Mouse (Mus musculus) telencephalon, adult 2 months (tissue): ENCODE data around the gene 4833439L19Rik.

ENCODE experiments used
- DNase-seq: peaks from one replicate; pipeline ENCODE4 v3.0.0-alpha.2; 2011; ENCODE audit warnings: low read depth, low spot score

4833439L19Rik gene

GRCm38 (mm10) chr13:54582126-54582525 lies 16.9 kb upstream of the 4833439L19Rik start:
- no peak for DNase-seq

DNA sequence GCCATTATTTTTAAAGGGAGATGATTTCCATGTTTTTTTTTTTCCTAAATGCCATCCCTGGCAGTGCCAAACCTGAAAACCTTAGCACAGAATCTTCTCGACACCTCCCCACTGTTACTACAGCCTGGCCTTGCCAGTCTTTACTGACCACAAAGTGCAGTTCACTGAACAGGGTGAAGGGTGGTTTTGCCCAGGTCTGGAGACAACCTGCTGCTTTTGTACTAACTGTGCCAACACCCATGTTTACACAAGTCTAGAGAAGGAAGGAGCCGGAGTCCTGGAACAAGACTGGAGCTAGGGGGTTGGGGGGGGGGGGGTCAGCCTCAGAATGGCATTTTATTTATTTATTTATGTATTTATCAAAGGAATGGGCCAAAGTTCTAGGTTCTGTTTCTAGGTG lies 16.1 kb upstream of the 4833439L19Rik start:
- no peak for DNase-seq

- DNase-seq: no peak
Observed at GRCm38 (mm10) chr13:54577652-54578507, 12.6 kb upstream of the 4833439L19Rik start.

- DNase-seq: no peak
Observed at GRCm38 (mm10) chr13:54575489-54575888, 10.3 kb upstream of the 4833439L19Rik start.

- no peak for DNase-seq
Observed at GRCm38 (mm10) chr13:54574854-54575481, 9.7 kb upstream of the 4833439L19Rik start, which contains the start of gene Arl10. Arl10 (plus strand) TSS chr13:54575015.

DNA sequence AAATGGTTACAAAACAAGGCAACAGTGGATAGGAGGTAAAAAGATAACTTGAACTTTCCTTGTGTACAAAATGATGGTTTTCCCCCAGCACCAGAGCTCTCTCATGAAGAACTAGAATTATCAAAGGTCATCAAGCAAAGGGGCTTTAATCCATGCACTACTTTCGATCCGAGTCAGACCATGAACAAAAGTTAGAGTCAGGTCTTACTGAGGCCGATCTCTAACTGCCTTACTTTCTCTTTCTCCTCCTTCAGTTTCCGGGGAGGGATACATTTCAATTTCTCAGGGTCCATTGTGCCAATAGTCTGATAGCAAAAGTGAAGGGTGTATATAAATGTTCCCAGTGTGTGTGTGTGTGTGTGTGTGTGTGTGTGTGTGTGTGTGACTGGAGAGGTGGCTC lies 7.4 kb upstream of the 4833439L19Rik start:
- DNase-seq: no peak

DNA sequence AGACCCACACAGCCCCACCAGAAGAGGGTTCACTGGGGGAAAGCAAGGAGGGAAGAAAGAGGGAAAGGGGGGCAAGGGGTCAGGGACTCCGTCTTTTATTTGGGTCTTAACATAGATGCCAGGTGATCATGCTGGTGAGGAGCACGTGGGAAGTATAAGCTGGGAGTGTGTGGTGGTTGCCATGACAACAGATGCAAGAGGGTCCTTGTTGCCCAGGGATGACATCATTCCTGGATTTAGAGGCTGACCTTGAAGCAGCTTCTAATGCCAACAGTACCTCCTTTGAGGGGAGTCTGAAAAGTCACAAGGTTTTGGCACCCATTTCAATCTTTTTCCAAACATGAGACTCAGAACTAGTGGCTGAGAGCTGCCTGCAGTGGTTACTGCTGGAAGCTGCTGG lies 6.4 kb upstream of the 4833439L19Rik start:
- DNase-seq: no peak

DNA sequence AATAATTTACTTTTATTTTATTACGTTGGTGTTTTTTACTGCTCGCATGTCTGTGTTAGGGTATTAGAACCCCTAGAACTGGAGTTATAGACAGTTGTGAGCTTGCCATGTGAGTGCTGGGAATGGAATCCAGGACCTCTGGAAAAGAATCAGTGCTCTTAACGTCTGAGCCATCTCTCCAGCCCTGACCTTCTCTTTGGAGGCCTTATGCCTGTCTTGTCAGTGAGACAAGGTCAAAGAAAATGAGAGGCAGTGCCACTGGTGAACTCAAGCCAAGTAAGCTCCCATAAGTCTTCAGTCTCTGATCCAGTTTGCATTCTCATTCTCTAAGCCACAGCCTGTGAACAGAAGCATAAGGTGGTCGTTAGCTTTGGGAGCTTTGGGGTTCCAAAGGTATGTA lies 5.5 kb upstream of the 4833439L19Rik start:
- no peak for DNase-seq

- no peak for DNase-seq
Observed at GRCm38 (mm10) chr13:54569282-54569681, 4.0 kb upstream of the 4833439L19Rik start.

DNA sequence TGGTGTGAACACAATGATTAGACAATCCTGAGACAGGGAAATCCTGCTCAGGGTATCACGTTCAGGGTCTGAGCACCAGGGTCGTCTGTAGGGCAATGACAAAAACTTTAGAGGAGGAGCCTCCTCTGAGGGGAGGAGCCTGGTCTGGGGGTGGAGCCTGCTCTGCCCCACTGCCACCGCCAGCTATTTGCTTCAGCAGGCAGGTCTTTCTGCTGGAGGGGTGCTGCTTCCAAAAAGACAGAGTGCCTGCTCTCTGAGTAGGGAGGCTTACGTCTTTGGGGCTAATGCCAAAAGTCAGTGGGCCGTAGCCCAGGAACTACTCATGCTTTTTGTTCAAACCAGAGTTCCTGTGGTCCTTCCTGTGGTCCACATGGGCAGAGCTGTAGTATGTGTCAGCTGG lies 3.1 kb upstream of the 4833439L19Rik start:
- DNase-seq: no peak

GRCm38 (mm10) chr13:54565594-54566345 lies 535 bp upstream of the 4833439L19Rik start:
- DNase-seq: no peak

GRCm38 (mm10) chr13:54564232-54565200 lies 719 bp downstream of the 4833439L19Rik start:
- DNase-seq: no peak

DNA sequence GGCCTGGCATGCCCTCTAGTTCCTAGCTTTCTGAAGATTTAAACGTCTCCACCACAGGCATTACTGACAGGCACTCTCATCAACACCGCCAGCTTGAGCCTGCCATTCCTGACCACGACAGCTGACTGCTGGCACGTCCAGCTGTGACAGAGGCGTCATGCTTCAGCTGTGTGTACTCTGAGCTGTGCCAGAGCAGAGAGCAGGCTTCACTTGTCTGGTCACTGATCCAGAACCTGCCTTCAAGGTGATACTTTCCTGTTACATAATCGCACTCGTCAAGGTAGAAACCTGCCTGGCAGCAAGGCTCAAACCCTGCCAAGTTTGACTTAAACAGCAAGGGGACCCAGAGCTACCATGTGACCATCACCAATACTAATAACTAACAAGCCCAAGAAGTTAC lies 2.7 kb downstream of the 4833439L19Rik start:
- DNase-seq: no peak

DNA sequence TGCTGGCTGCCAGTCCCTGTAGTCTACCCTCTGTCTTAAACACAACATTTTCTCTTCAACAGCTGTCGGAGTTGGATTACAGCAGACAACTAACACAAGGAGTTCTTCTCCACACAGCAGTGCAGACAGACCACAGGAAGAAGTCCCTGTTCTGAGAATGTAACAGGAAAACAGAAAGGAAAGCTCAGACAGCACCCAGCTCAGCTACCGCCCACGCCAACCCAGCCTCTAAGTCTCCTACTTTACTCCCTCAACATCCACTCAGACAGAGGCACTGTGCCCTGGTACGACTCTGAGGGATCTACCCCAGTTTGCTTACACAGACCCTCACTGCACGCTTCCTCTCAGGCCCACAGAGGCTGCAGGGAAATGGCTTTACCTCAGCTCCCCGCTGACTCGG lies 4.6 kb downstream of the 4833439L19Rik start:
- no peak for DNase-seq

GRCm38 (mm10) chr13:54559656-54560055 lies 5.6 kb downstream of the 4833439L19Rik start:
- DNase-seq: no peak

- DNase-seq: no peak
Observed at GRCm38 (mm10) chr13:54557652-54558051, 7.6 kb downstream of the 4833439L19Rik start.

GRCm38 (mm10) chr13:54556796-54557195 lies 8.4 kb downstream of the 4833439L19Rik start:
- no peak for DNase-seq

DNA sequence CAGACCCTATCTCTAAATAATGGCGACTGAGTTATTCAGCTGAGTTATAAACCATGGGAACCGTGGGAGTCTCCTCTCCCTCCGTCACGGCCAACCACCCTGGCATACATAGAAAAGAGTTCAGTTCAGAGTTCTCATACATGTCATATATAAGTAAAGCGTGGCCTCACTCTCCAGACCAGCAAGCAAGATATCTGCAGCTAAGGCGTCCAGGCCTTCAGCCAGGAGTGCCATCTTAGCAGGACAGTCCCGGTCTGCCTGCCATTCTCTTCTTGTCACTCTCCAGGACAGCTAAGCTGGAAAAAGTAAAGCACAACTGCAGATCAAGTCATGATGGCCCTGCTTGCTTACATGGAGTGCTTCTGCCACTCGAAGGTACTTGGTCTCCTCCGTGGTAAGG lies 9.1 kb downstream of the 4833439L19Rik start:
- no peak for DNase-seq

GRCm38 (mm10) chr13:54548036-54548435 lies 17.2 kb downstream of the 4833439L19Rik start:
- DNase-seq: no peak

DNA sequence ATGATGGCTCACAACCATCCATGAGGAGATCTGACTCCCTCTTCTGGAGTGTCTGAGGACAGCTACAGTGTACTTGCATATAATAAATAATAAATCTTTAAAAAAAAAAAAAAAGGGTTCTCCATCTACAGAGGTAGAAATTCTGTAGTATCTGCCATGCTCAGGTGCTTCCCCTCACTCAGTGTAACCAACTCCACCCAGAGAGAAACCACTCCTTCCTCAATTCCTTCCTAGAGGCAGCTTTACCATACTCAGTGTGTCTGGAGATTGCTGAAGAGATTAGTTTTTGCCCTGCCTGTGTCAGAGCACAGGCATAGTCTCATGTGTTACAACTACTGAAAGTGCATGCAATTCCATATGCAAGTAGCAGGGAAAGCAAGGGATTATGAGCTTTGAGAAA lies 33.1 kb downstream of the 4833439L19Rik start:
- no peak for DNase-seq

GRCm38 (mm10) chr13:54527140-54527539 lies 38.1 kb downstream of the 4833439L19Rik start:
- no peak for DNase-seq
